In genomic region chr3:97666154-97666553, GRCm38 (mm10) we compare ENCODE assay signal across 24 mouse cellular contexts. TPM values are rescaled to one million over a fixed set of nuclear protein-coding genes. Genes with fewer than 3 reads are reported as not detected.
"Had no signal": no experiment of that assay in that cellular context is flagged by ENCODE, and none has a peak within 500 bp of the region (broad histone marks: within the 10 kb centered on the region; RNA-seq: fewer than 3 reads in every experiment).

No protein-coding gene starts in this region.

- DNase-seq: kidney, postnatal 14 days; left cerebral cortex, postnatal 4 days; lung, adult 18-20 months; midbrain, embryonic 14.5 days; right cerebral cortex, adult 18-20 months; right cerebral cortex, postnatal 25 days; thymus, adult 2 months; thymus, postnatal 25 days had no signal

- H3K4me3 ChIP-seq: limb, embryonic 13.5 days; liver, embryonic 12.5 days; midbrain, embryonic 10.5 days; myocyte; neural tube, embryonic 15.5 days had no signal

- H3K27me3 ChIP-seq: limb, embryonic 13.5 days; liver, embryonic 12.5 days; neural tube, embryonic 15.5 days had no signal

- H3K9ac ChIP-seq: limb, embryonic 13.5 days; liver, embryonic 12.5 days; neural tube, embryonic 15.5 days had no signal

- H3K4me1 ChIP-seq: midbrain, embryonic 10.5 days; neural tube, embryonic 15.5 days had no signal

- ATAC-seq: liver, embryonic 12.5 days had no signal

- H3K9me3 ChIP-seq: limb, embryonic 13.5 days; liver, embryonic 12.5 days; midbrain, embryonic 10.5 days; neural tube, embryonic 15.5 days had no signal

- H3K27ac ChIP-seq: limb, embryonic 13.5 days; liver, embryonic 12.5 days; midbrain, embryonic 10.5 days; neural tube, embryonic 15.5 days; stomach, postnatal 0 days had no signal

- H3K4me2 ChIP-seq: limb, embryonic 13.5 days; liver, embryonic 12.5 days; neural tube, embryonic 15.5 days had no signal

RNA-seq across cellular contexts. Expression of gene Gm17651, which starts 8.3 kb away (rescaled TPM):
- total RNA-seq: layer of hippocampus, adult 8-10 months; layer of hippocampus, postnatal 14 days; left cerebral cortex, adult 18-20 months; left cerebral cortex, postnatal 10 days; left cerebral cortex, postnatal 4 days had no signal
- polyA plus RNA-seq: kidney, embryonic 14.5 days; large intestine, adult 2 months; limb, embryonic 13.5 days; liver, embryonic 12.5 days; lung, embryonic 16.5 days; midbrain, embryonic 10.5 days; midbrain, embryonic 14.5 days; myocyte; neural tube, embryonic 11.5 days; neural tube, embryonic 15.5 days; small intestine, adult 2 months; stomach, postnatal 0 days; thymus, adult 2 months; urinary bladder, adult 2 months had no signal
